Mouse (Mus musculus): ENCODE measurements around the gene Chst2.

Gene Chst2

DNA sequence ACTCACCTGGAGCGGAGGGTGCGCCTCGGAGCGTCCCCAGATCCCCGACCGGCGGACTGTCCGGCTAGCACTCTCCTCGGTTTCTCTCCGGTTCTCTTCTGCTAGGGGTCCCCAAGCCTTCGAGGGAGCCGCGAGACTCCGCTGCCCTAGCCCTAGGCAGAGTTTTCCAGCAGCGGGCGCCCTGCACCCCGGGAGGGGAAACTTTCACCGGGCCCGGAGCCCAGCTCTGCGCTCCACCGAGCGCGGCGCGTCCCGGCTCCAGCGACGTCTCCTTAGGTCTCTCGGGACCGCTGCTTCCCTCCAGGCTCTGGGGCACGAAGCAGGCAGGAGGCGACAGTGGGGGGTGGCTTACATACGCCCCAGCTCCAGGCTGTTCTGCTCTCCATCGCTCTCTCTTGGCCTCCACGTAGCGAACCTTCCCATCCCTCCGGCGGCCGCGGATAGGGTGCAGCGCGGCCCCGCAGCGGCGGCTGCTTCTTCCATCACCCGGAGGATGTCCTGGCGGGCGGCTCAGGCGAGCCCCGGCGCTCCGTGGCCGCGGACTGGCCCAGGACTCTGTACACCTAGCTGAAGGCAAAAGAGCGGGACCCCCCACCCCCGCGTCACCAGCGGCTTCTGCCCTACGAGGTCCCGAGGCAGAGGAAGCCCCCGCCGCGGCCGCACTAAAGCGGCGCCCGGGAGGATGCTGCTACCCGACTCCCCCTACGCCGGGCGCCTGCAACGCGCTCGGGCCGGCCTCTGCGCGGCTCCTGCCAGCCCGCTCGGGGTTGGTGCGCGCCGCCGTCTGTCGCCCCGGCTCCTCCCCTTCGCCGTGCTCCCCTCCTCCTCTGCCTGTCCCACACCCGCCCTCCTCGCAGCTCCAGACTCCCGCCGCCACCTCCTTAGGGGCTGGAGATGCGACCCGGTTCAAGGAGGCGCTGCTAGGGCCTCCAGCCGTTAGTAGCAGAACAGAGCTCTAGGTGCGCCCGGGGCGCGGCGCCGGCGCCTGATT lies at the start of gene Chst2:
Chst2 (minus strand) TSS at position 152 of the 991 bp plus-strand sequence.
- peak; percentile 87 for DNase-seq (ENCODE audit: low read depth, low spot score)

- DNase-seq (ENCODE audit: low read depth, low spot score), result no peak
Observed at GRCm38 (mm10) chr9:95451931-95452330, 45.4 kb upstream of the Chst2 start.

GRCm38 (mm10) chr9:95450586-95450985 lies 44.1 kb upstream of the Chst2 start:
- no peak for DNase-seq (ENCODE audit: low read depth, low spot score)

- DNase-seq (ENCODE audit: low read depth, low spot score), result peak; percentile 59
Observed at GRCm38 (mm10) chr9:95442321-95442731, 35.8 kb upstream of the Chst2 start.

GRCm38 (mm10) chr9:95437883-95438282 lies 31.4 kb upstream of the Chst2 start:
- no peak for DNase-seq (ENCODE audit: low read depth, low spot score)

- DNase-seq (ENCODE audit: low read depth, low spot score), result no peak
Observed at GRCm38 (mm10) chr9:95436294-95436613, 29.7 kb upstream of the Chst2 start.

GRCm38 (mm10) chr9:95435506-95436293 lies 29.2 kb upstream of the Chst2 start:
- no peak for DNase-seq (ENCODE audit: low read depth, low spot score)

- DNase-seq (ENCODE audit: low read depth, low spot score), result no peak
Observed at GRCm38 (mm10) chr9:95428277-95428676, 21.8 kb upstream of the Chst2 start.

GRCm38 (mm10) chr9:95413911-95414310 lies 7.4 kb upstream of the Chst2 start:
- peak; percentile 63 for DNase-seq (ENCODE audit: low read depth, low spot score)

DNA sequence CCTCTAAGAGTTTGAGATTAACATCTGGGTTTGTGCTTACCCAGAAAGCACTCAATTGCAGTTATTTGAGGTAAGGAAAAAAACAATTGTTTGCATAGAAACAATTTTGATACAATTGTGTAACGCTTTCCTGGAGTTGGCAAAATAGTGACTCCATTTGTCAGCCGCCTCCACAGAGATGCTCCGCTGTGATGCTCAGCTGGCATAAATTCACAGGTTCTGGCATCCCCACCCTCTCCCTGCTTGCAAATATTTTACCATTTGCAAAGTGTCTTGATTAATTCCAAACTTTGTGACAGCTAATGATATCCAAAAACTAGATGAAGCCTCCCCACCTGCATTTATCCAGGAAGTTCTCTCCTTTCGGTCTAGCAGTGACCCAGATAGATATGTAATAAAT lies 5.5 kb upstream of the Chst2 start:
- no peak for DNase-seq (ENCODE audit: low read depth, low spot score)

DNA sequence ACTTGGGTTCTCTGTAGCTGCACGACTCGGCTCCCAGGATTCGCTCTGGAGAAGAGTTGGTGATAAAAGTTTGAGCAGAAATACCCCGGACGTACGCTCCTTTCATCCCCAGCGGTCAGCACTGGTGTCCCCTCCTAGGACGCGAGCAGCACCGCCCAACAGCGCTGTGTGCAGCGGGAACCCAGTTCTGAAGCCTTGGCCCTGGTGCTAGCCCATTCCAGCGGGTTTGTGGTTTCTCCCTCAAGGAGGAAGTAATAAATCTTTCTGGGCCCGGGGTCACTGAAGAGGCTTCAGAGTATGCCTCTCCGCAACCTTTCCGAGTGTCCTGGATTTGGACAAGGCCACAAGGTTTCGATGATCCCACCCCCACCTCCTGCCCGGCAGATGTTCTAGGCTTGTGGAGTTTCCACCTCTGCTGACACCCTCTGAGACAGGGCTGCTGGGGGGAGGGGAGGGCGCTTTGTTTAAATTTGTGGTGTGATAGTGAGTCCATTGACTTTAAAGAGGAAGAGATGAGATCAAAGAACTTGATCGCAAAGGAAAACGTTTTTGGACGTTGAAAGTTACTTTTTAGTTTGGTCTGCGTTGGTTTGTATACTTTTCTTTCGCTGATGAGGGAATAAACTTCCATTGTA lies 1.2 kb upstream of the Chst2 start:
- DNase-seq (ENCODE audit: low read depth, low spot score), result no peak

GRCm38 (mm10) chr9:95405946-95406570 lies 464 bp downstream of the Chst2 start:
- peak; percentile 57 for DNase-seq (ENCODE audit: low read depth, low spot score)

DNA sequence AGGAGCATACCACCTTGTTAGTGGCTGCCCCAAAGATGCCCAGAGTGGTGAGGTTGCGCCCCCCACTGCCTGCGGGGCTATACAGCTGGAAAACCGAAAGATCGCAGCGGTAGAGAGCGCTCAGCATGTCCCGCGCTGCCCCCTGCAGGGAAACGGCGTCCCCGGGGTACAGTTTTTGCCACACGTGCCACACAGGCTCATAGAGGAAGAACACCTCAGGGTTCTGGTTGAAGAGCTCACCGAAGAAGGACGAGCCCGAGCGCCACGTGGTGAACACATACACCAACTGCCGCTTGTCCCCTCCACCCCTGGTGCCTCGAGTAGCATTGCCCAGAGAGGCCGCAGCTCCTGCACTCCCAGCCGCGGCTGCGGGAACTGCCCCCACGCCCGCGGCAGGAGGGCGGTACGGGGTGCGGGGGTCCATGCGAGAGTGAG lies 994 bp downstream of the Chst2 start:
- DNase-seq (ENCODE audit: low read depth, low spot score), result peak; percentile 53

DNA sequence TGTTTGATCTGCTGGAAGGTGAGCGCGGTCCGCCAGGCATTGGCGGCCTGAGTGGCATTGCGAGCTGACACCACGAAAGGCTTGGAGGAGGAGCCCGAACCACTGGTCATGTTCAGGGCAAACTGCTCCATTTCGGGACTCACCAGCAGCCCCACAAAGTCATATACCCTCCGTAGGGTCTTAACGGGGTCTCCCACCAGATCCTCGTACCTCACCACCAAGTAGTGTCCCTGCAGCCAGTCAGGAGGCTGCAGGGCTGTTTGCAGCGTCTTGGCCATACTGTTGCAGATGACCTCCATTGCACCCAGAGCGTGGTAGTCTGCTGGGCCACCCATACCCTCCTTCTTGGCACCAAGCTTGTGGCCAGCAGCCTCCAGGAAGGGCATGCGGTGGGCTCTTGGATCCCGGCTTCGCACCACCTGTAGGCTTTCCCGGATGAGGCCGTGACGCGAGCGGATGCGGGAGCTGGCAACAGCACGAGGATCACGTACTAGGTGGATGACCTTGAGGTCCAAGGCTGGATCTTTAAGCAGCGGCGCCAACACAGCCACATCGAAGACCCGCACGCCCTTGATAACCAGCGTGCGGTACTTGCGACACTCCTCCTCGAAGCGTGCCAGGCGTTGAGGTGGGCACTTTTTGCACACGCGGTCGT lies 1.6 kb downstream of the Chst2 start:
- DNase-seq (ENCODE audit: low read depth, low spot score), result peak; percentile 20

DNA sequence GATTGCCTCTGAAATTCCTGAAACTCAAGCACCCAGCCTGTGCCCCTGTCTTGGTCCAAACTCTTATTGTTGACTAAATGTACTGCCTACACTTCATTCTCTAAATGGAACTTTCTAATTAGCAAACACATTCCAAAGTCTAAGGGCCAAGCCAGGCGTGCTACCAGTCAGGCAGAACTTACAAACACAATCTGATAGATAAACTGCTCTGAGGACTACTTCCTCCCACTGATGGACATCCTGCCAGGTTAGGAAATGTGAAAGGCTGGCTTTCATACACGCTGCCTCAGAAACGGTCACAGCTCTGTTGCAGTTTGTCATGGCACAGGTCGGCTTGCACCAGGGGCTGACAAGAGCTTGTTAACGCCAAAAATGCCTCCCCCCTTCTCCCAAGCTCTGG lies 4.8 kb downstream of the Chst2 start:
- DNase-seq (ENCODE audit: low read depth, low spot score), result no peak

DNA sequence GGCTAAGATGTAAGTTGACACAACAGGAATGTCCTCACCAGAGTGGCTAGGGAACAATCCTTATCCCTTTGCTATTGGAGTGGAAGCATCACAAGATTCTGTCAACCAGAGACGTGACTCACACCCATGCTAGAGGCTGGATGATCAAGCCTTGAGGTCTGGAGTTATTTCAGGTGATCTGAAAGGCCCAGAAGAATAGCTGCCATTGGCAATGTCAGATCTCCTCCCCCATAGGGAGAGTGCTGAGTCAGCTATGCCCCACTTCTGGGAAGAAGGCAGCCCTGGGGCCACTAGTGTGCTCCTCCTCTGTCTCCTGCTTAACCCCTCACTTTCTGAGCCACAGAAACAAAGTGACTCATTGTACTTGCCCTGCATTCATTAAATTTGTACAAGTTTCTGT lies 14.5 kb downstream of the Chst2 start:
- no peak for DNase-seq (ENCODE audit: low read depth, low spot score)

DNA sequence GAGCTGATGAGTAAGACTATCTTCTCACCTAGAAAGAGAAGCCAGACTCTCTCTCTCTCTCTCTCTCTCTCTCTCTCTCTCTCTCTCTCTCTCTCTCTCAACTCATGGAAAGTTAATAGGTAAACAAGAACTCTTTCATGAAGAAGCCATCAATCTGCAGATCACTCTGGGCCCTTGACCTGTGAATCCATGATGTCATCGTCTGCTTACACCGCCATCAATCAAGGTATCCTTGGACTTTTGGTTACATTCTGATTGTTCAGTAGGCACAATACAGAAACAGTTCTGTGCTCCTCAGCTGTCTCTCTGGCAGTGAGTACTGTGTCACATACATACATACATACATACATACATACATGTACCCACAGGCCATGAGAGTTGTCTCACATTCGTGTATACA lies 16.6 kb downstream of the Chst2 start:
- no peak for DNase-seq (ENCODE audit: low read depth, low spot score)

- DNase-seq (ENCODE audit: low read depth, low spot score), result no peak
Observed at GRCm38 (mm10) chr9:95387881-95388380, 18.6 kb downstream of the Chst2 start.

GRCm38 (mm10) chr9:95375966-95376365 lies 30.6 kb downstream of the Chst2 start:
- no peak for DNase-seq (ENCODE audit: low read depth, low spot score)

GRCm38 (mm10) chr9:95375336-95375735 lies 31.2 kb downstream of the Chst2 start:
- no peak for DNase-seq (ENCODE audit: low read depth, low spot score)

DNA sequence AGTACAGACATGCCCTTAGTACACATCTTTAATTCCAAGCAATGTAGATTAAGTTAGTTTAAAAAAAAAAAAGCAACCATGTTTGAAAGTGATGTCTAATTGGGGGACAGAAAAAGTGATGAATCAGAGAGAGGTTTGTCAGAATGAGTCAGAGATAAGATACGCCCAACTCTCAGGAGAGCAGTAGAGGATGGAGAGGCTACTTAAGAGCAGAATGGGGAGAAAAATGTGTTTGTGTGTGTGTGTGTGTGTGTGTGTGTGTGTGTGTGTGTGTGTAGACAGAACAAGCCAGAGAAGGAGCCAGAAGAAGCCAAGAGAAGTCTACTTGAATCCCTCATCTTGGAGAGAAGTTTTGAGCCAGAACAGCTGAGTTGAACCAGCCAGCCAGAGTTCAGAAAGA lies 32.8 kb downstream of the Chst2 start:
- DNase-seq (ENCODE audit: low read depth, low spot score), result no peak
